ENCODE assay signal across 13 mouse cellular contexts in genomic region chr17:75439062-75439461, GRCm38 (mm10). TPM values are rescaled to one million over a fixed set of nuclear protein-coding genes. Genes with fewer than 3 reads are reported as not detected.
DNase-seq lines count a peak whose midpoint lies in the region; ATAC-seq and TF ChIP-seq lines count a peak whose summit lies in the region.
"Had no signal": no experiment of that assay in that cellular context is flagged by ENCODE, and none has a peak within 500 bp of the region (broad histone marks: within the 10 kb centered on the region; RNA-seq: fewer than 3 reads in every experiment).

No protein-coding gene starts in this region.

- TF ChIP-seq POLR2A in testis, adult 2 months (IDR thresholded peaks at IDR 0.05; ENCODE audit: control insufficient read depth, low read depth, low read length) = no peak

- ATAC-seq in forebrain, embryonic 11.5 days (replicated peaks; ENCODE audit: low FRiP score) = peak; percentile 57
- no peak for ATAC-seq in forebrain, embryonic 16.5 days
- ATAC-seq in hindbrain, embryonic 12.5 days (ENCODE audit: low FRiP score) = peak; percentile 77
- ATAC-seq in liver, postnatal 0 days = no peak

- H3K4me1 ChIP-seq in forebrain, embryonic 11.5 days (replicated peaks; ENCODE audit: control insufficient read depth, insufficient read depth, low read length) = no peaks in the 10 kb centered on the region
- peaks cover 5% of the 10 kb centered on the region; the same call in 1 of the 2 replicates for H3K4me1 ChIP-seq in forebrain, embryonic 16.5 days (replicated peaks; ENCODE audit: control insufficient read depth, insufficient read depth, low read length)
- 0 out of 2 replicates have a peak, but pooled peaks cover 3% of the 10 kb centered on the region for H3K4me1 ChIP-seq in hindbrain, embryonic 12.5 days
- peaks cover 19% of the 10 kb centered on the region; the same call in 1 of the 2 replicates for H3K4me1 ChIP-seq in hindbrain, embryonic 10.5 days (replicated peaks)
- H3K4me1 ChIP-seq in testis, adult 2 months (ENCODE audit: control insufficient read depth, insufficient read depth, low read length) = peaks cover 7% of the 10 kb centered on the region; the same call in 1 of the 2 replicates
- H3K4me1 ChIP-seq in liver, postnatal 0 days (ENCODE audit: insufficient read depth) = no peaks in the 10 kb centered on the region

- H3K4me2 ChIP-seq in forebrain, embryonic 11.5 days (ENCODE audit: low read depth, low read length, severe bottlenecking) = no peak overlapping the region
- no peak overlapping the region for H3K4me2 ChIP-seq in forebrain, embryonic 16.5 days (ENCODE audit: low read length)
- no peak overlapping the region for H3K4me2 ChIP-seq in hindbrain, embryonic 12.5 days (replicated peaks)
- no peak overlapping the region for H3K4me2 ChIP-seq in liver, postnatal 0 days (ENCODE audit: low read depth, low read length)
- H3K4me2 ChIP-seq: embryonic facial prominence, embryonic 15.5 days; limb, embryonic 13.5 days had no signal

- TF ChIP-seq EP300 in liver, postnatal 0 days (IDR thresholded peaks at IDR 0.05; ENCODE audit: low read depth) = no peak

- 83% methylated on average over 14 of the region's 14 CpGs for WGBS in forebrain, embryonic 11.5 days
- WGBS in forebrain, embryonic 16.5 days = 80% methylated on average over 14 of the region's 14 CpGs
- WGBS in hindbrain, embryonic 12.5 days = 63% methylated on average over 14 of the region's 14 CpGs
- WGBS in hindbrain, embryonic 10.5 days = 70% methylated on average over 14 of the region's 14 CpGs
- 75% methylated on average over 14 of the region's 14 CpGs for WGBS in liver, postnatal 0 days (ENCODE audit: insufficient replicate concordance)

- no peak for TF ChIP-seq CTCF in testis, adult 2 months (IDR thresholded peaks at IDR 0.05; ENCODE audit: control insufficient read depth, insufficient read depth, insufficient replicate concordance, low read depth, low read length)
- no peak for TF ChIP-seq CTCF in liver, postnatal 0 days (IDR thresholded peaks at IDR 0.05; ENCODE audit: low read depth)

- H3K27me3 ChIP-seq in forebrain, embryonic 11.5 days (ENCODE audit: control insufficient read depth, insufficient read depth, low read length) = no peaks in the 10 kb centered on the region
- no peaks in the 10 kb centered on the region for H3K27me3 ChIP-seq in forebrain, embryonic 16.5 days (replicated peaks; ENCODE audit: control insufficient read depth, insufficient read depth, low read length)
- H3K27me3 ChIP-seq in hindbrain, embryonic 12.5 days = no peaks in the 10 kb centered on the region
- no peaks in the 10 kb centered on the region for H3K27me3 ChIP-seq in hindbrain, embryonic 10.5 days (ENCODE audit: insufficient read depth, poor library complexity, severe bottlenecking)
- no peaks in the 10 kb centered on the region for H3K27me3 ChIP-seq in testis, adult 2 months (ENCODE audit: control insufficient read depth, insufficient read depth, low read length)
- no peaks in the 10 kb centered on the region for H3K27me3 ChIP-seq in liver, postnatal 0 days (ENCODE audit: insufficient read depth, low read length)
- H3K27me3 ChIP-seq: embryonic facial prominence, embryonic 15.5 days; limb, embryonic 13.5 days had no signal

- no peak overlapping the region for H3K4me3 ChIP-seq in forebrain, embryonic 11.5 days (ENCODE audit: low read depth, low read length)
- H3K4me3 ChIP-seq in forebrain, embryonic 16.5 days (replicated peaks; ENCODE audit: low read length) = no peak overlapping the region
- no peak overlapping the region for H3K4me3 ChIP-seq in hindbrain, embryonic 12.5 days
- no peak overlapping the region for H3K4me3 ChIP-seq in hindbrain, embryonic 10.5 days
- H3K4me3 ChIP-seq in testis, adult 2 months (ENCODE audit: control insufficient read depth, low read depth, low read length) = peak overlapping the region; percentile 34
- H3K4me3 ChIP-seq in liver, postnatal 0 days (ENCODE audit: low read depth, low read length) = no peak overlapping the region
- H3K4me3 ChIP-seq: embryonic facial prominence, embryonic 15.5 days; limb, embryonic 13.5 days had no signal

- no peak overlapping the region for H3K9ac ChIP-seq in forebrain, embryonic 11.5 days (ENCODE audit: low read length)
- no peak overlapping the region for H3K9ac ChIP-seq in forebrain, embryonic 16.5 days (replicated peaks; ENCODE audit: low read depth, low read length)
- H3K9ac ChIP-seq in hindbrain, embryonic 12.5 days = no peak overlapping the region
- no peak overlapping the region for H3K9ac ChIP-seq in liver, postnatal 0 days (replicated peaks)
- H3K9ac ChIP-seq: embryonic facial prominence, embryonic 15.5 days; limb, embryonic 13.5 days had no signal

- H3K36me3 ChIP-seq in forebrain, embryonic 11.5 days (ENCODE audit: control insufficient read depth, insufficient read depth, low read length) = no peaks in the 10 kb centered on the region
- no peaks in the 10 kb centered on the region for H3K36me3 ChIP-seq in forebrain, embryonic 16.5 days (ENCODE audit: control insufficient read depth, insufficient read depth)
- H3K36me3 ChIP-seq in hindbrain, embryonic 12.5 days = no peaks in the 10 kb centered on the region
- no peaks in the 10 kb centered on the region for H3K36me3 ChIP-seq in hindbrain, embryonic 10.5 days
- no peaks in the 10 kb centered on the region for H3K36me3 ChIP-seq in testis, adult 2 months (ENCODE audit: control insufficient read depth, insufficient read depth, low read length)
- H3K36me3 ChIP-seq in liver, postnatal 0 days (replicated peaks; ENCODE audit: insufficient read depth, low read length) = no peaks in the 10 kb centered on the region
- H3K36me3 ChIP-seq: embryonic facial prominence, embryonic 15.5 days; limb, embryonic 13.5 days had no signal

- DNase-seq in forebrain, embryonic 11.5 days (ENCODE audit: low spot score) = no peak
- DNase-seq in hindbrain, embryonic 10.5 days (ENCODE audit: low spot score) = no peak
- DNase-seq in testis, postnatal 10 days (ENCODE audit: low spot score) = no peak
- DNase-seq in adrenal gland, postnatal 36 days = no peak
- no peak for DNase-seq in liver, postnatal 0 days
- DNase-seq: cerebellum, postnatal 10 days; kidney, adult 9 months; lung, postnatal 36 days had no signal

- H3K27ac ChIP-seq in forebrain, embryonic 11.5 days (ENCODE audit: low read depth, low read length) = no peak overlapping the region
- no peak overlapping the region for H3K27ac ChIP-seq in forebrain, embryonic 16.5 days (ENCODE audit: low read length)
- H3K27ac ChIP-seq in hindbrain, embryonic 12.5 days = no peak overlapping the region
- H3K27ac ChIP-seq in hindbrain, embryonic 10.5 days = no peak overlapping the region
- H3K27ac ChIP-seq in testis, adult 2 months (ENCODE audit: control insufficient read depth, insufficient read depth, low read depth, low read length) = no peak overlapping the region
- no peak overlapping the region for H3K27ac ChIP-seq in liver, postnatal 0 days (ENCODE audit: low read depth)
- H3K27ac ChIP-seq: embryonic facial prominence, embryonic 15.5 days; limb, embryonic 13.5 days had no signal

- H3K9me3 ChIP-seq in forebrain, embryonic 11.5 days (ENCODE audit: control insufficient read depth, low read length) = no peaks in the 10 kb centered on the region
- no peaks in the 10 kb centered on the region for H3K9me3 ChIP-seq in forebrain, embryonic 16.5 days (ENCODE audit: control insufficient read depth, low read length)
- no peaks in the 10 kb centered on the region for H3K9me3 ChIP-seq in hindbrain, embryonic 12.5 days (replicated peaks)
- H3K9me3 ChIP-seq in hindbrain, embryonic 10.5 days = no peaks in the 10 kb centered on the region
- no peaks in the 10 kb centered on the region for H3K9me3 ChIP-seq in liver, postnatal 0 days (ENCODE audit: low read length)
- H3K9me3 ChIP-seq: embryonic facial prominence, embryonic 15.5 days; limb, embryonic 13.5 days had no signal

RNA-seq across cellular contexts. Expression of gene Rasgrp3, which starts 3.4 kb away (rescaled TPM):
- polyA plus RNA-seq in forebrain, embryonic 11.5 days (2014; fragmentation: Nextera tagmentation; extraction: Ambion mirVana) = 4.5 and 9.6 TPM in 2 replicates
- 4.9 and 6.0 TPM in 2 replicates for polyA plus RNA-seq in forebrain, embryonic 16.5 days (2015; fragmentation: Nextera tagmentation; extraction: Ambion mirVana)
- polyA plus RNA-seq in hindbrain, embryonic 12.5 days (2016; fragmentation: Nextera tagmentation; extraction: Ambion mirVana) = 7.2 and 8.0 TPM in 2 replicates
- 5.1 and 8.0 TPM in 2 replicates for polyA plus RNA-seq in hindbrain, embryonic 10.5 days (2016; fragmentation: Nextera tagmentation; extraction: Ambion mirVana)
- 0.17 and 0.23 TPM in 2 replicates for polyA plus RNA-seq in testis, adult 2 months (2012; rRNA removed)
- 10 to 100 TPM; 13.3 to 23.5 TPM for total RNA-seq in adrenal gland, postnatal 36 days (2021)
- 3.7 and 4.1 TPM in 2 replicates for polyA plus RNA-seq in liver, postnatal 0 days (2015; fragmentation: Nextera tagmentation; extraction: Ambion mirVana)

Comparison
In these comparisons a context has a peak if more than half of its experiments do, and no peak if none do; other contexts are left out.
1. ATAC-seq: peak in forebrain, embryonic 11.5 days (single experiment) and hindbrain, embryonic 12.5 days (single experiment); none in forebrain, embryonic 16.5 days (single experiment) and liver, postnatal 0 days (single experiment).